Mouse (Mus musculus) forebrain, embryonic 14.5 days (tissue): ENCODE results near the gene Pxylp1. TPM values are rescaled to one million over a fixed set of nuclear protein-coding genes. Genes with fewer than 3 reads are reported as not detected.

Experiments used
- ATAC-seq: fragments of 200-750 bp; cut with Nextera tagmentation; 2 replicates; pipeline ENCODE4 v1.8.0; 2017; ENCODE audit warnings: mild to moderate bottlenecking, moderate library complexity
- DNase-seq: peaks from one replicate; pipeline ENCODE4 v3.0.0-alpha.2; 2015; ENCODE audit warnings: low spot score
- H3K27ac ChIP-seq: fragments of 300-500 bp; sonication (generic); 2 replicates; pipeline ENCODE4 v1.5.1; 2014; ENCODE audit warnings: low read depth, mild to moderate bottlenecking, control low read depth, low read length, moderate library complexity
- H3K27me3 ChIP-seq: fragments of 300-500 bp; sonication (generic); replicated peaks from 2 replicates; pipeline ENCODE4 v1.6.1; 2014; ENCODE audit warnings: low read length, control low read depth, mixed read lengths; ENCODE audit not compliant: control insufficient read depth, insufficient read depth
- H3K36me3 ChIP-seq: fragments of 300-500 bp; sonication (generic); 2 replicates; pipeline ENCODE4 v1.6.1; 2014; ENCODE audit warnings: low read length, control low read depth; ENCODE audit not compliant: control insufficient read depth, insufficient read depth
- H3K4me1 ChIP-seq: fragments of 300-500 bp; sonication (generic); 2 replicates; pipeline ENCODE4 v1.6.1; 2014; ENCODE audit warnings: antibody characterized with exemption, low read length, control low read depth; ENCODE audit not compliant: control insufficient read depth, insufficient read depth
- H3K4me2 ChIP-seq: fragments of 300-500 bp; sonication (generic); 2 replicates; pipeline ENCODE4 v1.6.1; 2014; ENCODE audit warnings: mild to moderate bottlenecking, control low read depth, low read length
- H3K4me3 ChIP-seq: fragments of 300-500 bp; sonication (generic); 2 replicates; pipeline ENCODE4 v1.5.1; 2014; ENCODE audit warnings: low read depth, low read length, control low read depth
- H3K9ac ChIP-seq: fragments of 300-500 bp; sonication (generic); 2 replicates; pipeline ENCODE4 v1.6.1; 2014; ENCODE audit warnings: mild to moderate bottlenecking, low read length, control low read depth, moderate library complexity
- H3K9me3 ChIP-seq: fragments of 300-500 bp; sonication (generic); replicated peaks from 2 replicates; pipeline ENCODE4 v1.6.1; 2016; ENCODE audit warnings: low read length, control low read depth, mixed read lengths; ENCODE audit not compliant: control insufficient read depth
- WGBS: fragments of 180-500 bp; shearing (Covaris S2); extraction: QIAGEN DNeasy Blood & Tissue Kit; methylation state at CpG from one replicate; pipeline ENCODE4 v1.1.7; 2014; 5-methylcytosine and 5-hydroxymethylcytosine counted together
- polyA plus RNA-seq: library from polyadenylated mRNA; unstranded; fragments of >200 nt; fragmentation: Nextera tagmentation; extraction: Ambion mirVana; gene quantifications from 2 replicates; pipeline ENCODE4 v1.2.1, GENCODE M21; 2014

Gene Pxylp1
- polyA plus RNA-seq, 1 experiment from 2014 or later, result 45.4 TPM

DNA sequence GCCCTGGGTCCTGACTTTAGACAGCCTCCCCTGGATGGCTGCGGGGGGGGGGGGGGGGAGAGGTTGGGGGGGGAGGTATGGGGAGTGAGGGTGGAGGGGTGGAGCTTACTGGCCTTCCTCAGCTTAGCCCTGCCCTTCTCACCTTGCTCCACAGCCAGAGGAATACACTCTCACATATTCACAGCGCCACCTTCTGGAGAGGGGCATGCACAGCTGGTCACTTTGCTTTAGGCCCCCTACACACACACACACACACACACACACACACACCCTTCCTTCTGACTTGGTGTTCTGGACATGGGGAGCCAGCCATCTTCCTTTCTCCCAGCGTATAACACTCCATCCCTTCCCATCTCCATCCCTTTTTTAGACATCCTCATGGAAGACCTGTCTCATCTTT, 62.8 kb downstream of the Pxylp1 start:
- H3K4me3 ChIP-seq, result no peak overlapping the region
- no peak overlapping the region for H3K27ac ChIP-seq
- 88% methylated on average over 3 of the region's 3 CpGs for WGBS
- no peaks in the 10 kb centered on the region for H3K9me3 ChIP-seq
- peaks cover 6% of the 10 kb centered on the region; the same call in 1 of the 2 replicates for H3K4me1 ChIP-seq
- no peak for DNase-seq
- peaks cover 17% of the 10 kb centered on the region; the same call in 1 of the 2 replicates for H3K36me3 ChIP-seq
- no peaks in the 10 kb centered on the region for H3K27me3 ChIP-seq
- no peak overlapping the region for H3K4me2 ChIP-seq
- no peak for ATAC-seq
- no peak overlapping the region for H3K9ac ChIP-seq

DNA sequence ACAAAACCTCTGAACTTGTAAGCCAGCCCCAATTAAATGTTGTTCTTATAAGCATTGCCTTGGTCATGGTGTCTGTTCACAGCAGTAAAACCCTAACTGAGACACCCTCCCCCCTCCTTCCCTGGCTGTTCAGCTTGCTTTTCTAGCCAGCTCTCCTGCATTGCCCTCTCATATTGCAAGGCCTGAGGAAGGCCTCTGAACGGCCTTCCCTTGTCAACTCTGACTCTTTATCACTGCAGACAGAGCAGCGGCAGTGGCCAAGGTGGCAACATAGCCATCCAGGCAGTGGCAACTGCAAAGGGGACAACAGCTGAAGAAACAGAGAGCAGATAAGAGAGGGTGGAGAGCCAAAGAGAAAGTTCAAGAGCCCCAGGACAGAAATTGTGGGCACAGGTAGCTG, 64.4 kb downstream of the Pxylp1 start:
- Histone ChIP-seq H3K4me2 (no peak overlapping the region), H3K27me3 (no peaks in the 10 kb centered on the region), H3K9me3 (no peaks in the 10 kb centered on the region), H3K27ac (no peak overlapping the region), H3K9ac (no peak overlapping the region), H3K4me1 (peaks cover 6% of the 10 kb centered on the region; the same call in 1 of the 2 replicates), H3K4me3 (no peak overlapping the region), H3K36me3 (peaks cover 21% of the 10 kb centered on the region; the same call in 1 of the 2 replicates)
- DNase-seq (no peak), ATAC-seq (no peak)
- WGBS, result 76% methylated on average over 2 of the region's 2 CpGs

DNA sequence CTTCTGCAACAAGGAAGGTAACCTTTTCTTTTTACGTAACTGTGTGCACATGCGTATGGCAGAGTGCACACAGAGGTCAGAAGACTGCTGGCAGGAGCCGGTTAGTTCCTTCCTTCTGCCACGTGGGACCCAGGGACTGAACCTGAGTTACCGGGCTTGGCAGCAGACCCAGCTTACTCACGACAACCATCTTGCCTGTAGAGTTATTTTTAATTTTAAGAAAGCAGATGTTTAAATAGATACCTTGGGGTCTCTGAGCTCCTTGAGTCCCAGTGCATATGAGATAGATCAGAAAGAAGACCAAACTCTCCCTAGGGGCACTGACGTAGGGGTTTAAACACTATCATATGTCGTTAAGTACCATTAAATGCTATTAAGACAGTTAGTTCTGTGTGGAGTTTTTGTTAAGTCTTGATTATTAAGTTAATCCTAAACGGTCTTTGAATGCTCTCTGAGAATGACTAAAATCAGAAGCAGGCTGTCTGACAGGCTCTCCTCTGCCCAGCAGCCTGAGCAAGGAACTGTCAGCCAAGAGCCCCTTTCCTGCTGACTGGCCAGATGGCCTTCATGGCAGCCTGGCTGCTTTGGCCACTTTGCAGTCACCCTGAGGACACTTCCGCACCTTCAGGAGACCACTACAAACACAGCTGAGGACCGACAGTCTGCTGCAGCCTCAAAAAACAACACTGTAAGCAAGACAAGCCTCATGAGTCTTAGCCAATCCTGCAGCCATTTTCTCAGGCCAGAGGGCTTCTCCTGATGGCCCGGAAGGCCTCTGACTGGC, 65.3 kb downstream of the Pxylp1 start:
- no peak overlapping the region for H3K4me2 ChIP-seq

DNA sequence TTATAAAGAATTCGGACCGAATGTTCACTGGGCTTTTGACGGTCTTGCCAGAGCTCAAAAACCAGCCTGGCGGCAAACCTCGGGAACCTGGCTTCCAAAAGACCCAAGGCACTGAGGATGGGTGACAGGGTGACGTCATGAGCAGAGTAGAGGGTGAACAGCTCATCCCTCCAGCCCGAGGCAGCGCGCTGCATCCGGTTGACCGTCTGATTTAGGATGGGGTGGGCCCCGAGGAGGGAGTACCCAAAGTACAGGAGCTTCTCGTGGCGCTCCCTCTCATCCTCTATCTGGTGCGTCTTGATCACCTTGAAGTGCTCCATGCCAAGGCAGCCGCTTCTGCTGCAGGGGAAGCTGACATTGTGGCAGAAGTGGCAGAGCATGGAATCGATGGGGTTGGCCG, 67.6 kb downstream of the Pxylp1 start:
- no peak overlapping the region for H3K27ac ChIP-seq
- H3K36me3 ChIP-seq, result peaks cover 21% of the 10 kb centered on the region; the same call in 1 of the 2 replicates
- H3K9ac ChIP-seq, result no peak overlapping the region
- H3K9me3 ChIP-seq, result no peaks in the 10 kb centered on the region
- WGBS, result 96% methylated on average over 18 of the region's 18 CpGs
- H3K4me2 ChIP-seq, result no peak overlapping the region
- no peak overlapping the region for H3K4me3 ChIP-seq
- DNase-seq (no peak), ATAC-seq (no peak)
- no peaks in the 10 kb centered on the region for H3K4me1 ChIP-seq
- H3K27me3 ChIP-seq, result no peaks in the 10 kb centered on the region

More for the DNA sequence above, 65.3 kb downstream of the Pxylp1 start:
- WGBS, result 78% methylated on average over 12 of the region's 12 CpGs
- ATAC-seq (no peak), DNase-seq (no peak)
- H3K9ac ChIP-seq, result no peak overlapping the region
- no peaks in the 10 kb centered on the region for H3K9me3 ChIP-seq
- no peak overlapping the region for H3K4me3 ChIP-seq
- H3K4me1 ChIP-seq, result peaks cover 6% of the 10 kb centered on the region; the same call in 1 of the 2 replicates
- H3K27me3 ChIP-seq, result no peaks in the 10 kb centered on the region
- peaks cover 21% of the 10 kb centered on the region; the same call in 1 of the 2 replicates for H3K36me3 ChIP-seq
- no peak overlapping the region for H3K27ac ChIP-seq

DNA sequence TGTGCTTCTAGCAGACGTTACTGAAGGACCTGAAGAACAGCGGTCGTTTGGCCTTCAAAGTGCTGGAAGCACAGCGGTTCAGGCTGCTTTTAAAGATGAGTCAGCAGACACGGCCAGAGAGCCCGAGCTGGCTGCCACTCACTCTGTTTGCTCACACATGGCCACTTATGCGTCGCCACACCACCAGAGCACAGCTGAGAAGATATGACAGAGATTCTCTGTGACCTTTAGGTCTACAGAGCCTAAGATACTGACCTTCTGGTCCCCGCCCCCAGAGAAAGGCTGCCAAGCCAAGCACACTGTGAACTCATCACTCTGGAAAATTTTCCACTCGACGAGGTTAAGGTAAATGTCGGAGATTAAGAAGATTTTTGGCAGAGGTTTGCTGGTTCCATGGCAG, 68.4 kb downstream of the Pxylp1 start:
- DNase-seq (no peak), ATAC-seq (no peak)
- H3K4me2 ChIP-seq, result no peak overlapping the region
- H3K27ac ChIP-seq, result no peak overlapping the region
- H3K27me3 ChIP-seq, result no peaks in the 10 kb centered on the region
- H3K4me3 ChIP-seq, result no peak overlapping the region
- no peak overlapping the region for H3K9ac ChIP-seq
- H3K9me3 ChIP-seq, result no peaks in the 10 kb centered on the region
- 85% methylated on average over 12 of the region's 12 CpGs for WGBS
- H3K4me1 ChIP-seq, result no peaks in the 10 kb centered on the region
- H3K36me3 ChIP-seq, result peaks cover 21% of the 10 kb centered on the region; the same call in 1 of the 2 replicates

DNA sequence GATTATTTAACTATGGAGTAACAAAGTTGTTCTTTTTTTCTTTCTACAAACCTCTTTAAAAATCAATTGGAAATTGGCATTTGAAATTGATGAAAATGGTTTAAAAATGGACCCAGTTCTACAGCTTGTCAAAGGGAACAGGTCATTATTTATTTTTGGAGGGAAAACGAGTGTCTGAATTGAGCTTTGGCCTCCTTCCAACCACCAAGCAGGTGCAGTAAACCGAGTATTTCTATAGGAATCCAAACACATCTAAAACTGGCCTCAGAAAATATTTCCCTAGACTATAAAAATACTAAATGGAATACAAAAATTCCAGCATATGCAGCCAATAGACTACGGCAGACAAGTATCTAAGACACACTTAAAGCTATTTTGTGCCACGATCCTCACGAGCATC, 68.9 kb downstream of the Pxylp1 start:
- no peak overlapping the region for H3K9ac ChIP-seq
- no peak overlapping the region for H3K27ac ChIP-seq
- no peak for DNase-seq
- no peaks in the 10 kb centered on the region for H3K27me3 ChIP-seq
- H3K4me3 ChIP-seq, result no peak overlapping the region
- WGBS, result 59% methylated on average over 5 of the region's 5 CpGs
- peaks cover 18% of the 10 kb centered on the region; the same call in 1 of the 2 replicates for H3K36me3 ChIP-seq
- no peak for ATAC-seq
- no peak overlapping the region for H3K4me2 ChIP-seq
- no peaks in the 10 kb centered on the region for H3K9me3 ChIP-seq
- H3K4me1 ChIP-seq, result no peaks in the 10 kb centered on the region

DNA sequence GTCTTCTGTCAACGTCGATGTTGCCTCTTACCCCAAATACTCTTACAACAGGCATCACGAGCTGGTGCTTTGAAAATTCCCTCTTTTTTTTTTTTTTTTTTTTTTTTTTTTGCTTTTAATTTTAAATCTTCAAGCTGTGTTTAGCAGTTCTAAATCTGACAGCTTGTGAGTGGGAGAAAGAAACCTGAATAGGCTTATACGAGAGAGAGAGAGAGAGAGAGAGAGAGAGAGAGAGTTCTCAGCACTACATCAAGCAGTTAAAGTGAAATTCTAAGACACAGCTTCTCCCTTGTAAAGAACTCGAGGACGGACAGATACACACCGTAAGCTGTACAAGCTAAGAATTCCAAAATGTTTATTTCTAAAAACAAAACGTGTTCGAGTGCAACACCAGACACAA, 69.5 kb downstream of the Pxylp1 start:
- WGBS, result 76% methylated on average over 9 of the region's 9 CpGs

DNA sequence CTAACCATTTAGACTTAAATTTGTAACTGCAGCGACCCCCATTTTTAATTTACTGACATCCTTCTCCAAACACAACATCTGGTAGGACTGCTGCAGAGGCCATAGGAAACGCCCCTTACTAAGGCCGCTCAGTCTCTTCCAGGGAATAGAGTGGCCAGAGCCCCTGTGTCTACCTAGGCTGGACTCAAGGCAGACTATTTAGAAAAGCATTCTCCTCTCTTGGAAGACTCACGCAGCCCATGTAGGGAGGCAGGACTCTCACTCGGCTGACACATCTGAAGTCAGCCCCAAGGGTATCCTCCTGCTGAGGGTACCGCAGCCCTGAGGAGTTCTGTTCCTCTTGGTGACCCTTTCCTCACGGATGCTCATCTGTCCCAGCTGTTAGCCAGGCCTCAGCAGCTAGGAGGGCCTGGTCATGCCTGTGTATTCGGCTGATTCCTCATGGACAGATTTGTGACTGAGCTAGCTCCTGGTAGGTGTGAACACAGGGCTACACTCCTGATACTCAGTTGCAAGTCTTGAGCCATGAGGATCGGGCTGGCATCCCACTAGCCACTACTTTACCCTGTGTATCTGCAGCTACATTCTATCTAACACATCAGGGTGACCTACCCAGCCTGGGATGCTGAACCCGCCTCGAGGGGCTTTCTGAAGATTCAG, 73.5 kb downstream of the Pxylp1 start:
- DNase-seq, result no peak
- H3K9ac ChIP-seq, result no peak overlapping the region

More for the DNA sequence above, 69.5 kb downstream of the Pxylp1 start:
- no peak overlapping the region for H3K27ac ChIP-seq
- no peak overlapping the region for H3K4me2 ChIP-seq
- DNase-seq (no peak), ATAC-seq (no peak)
- no peaks in the 10 kb centered on the region for H3K9me3 ChIP-seq
- peaks cover 12% of the 10 kb centered on the region; the same call in 1 of the 2 replicates for H3K36me3 ChIP-seq
- H3K27me3 ChIP-seq, result no peaks in the 10 kb centered on the region
- H3K9ac ChIP-seq, result no peak overlapping the region
- H3K4me3 ChIP-seq, result no peak overlapping the region
- no peaks in the 10 kb centered on the region for H3K4me1 ChIP-seq

More for the DNA sequence above, 73.5 kb downstream of the Pxylp1 start:
- peak; percentile 57; the same call in 1 of the 2 replicates for ATAC-seq
- 69% methylated on average over 11 of the region's 11 CpGs for WGBS
- H3K9me3 ChIP-seq, result no peaks in the 10 kb centered on the region
- H3K4me1 ChIP-seq, result no peaks in the 10 kb centered on the region
- H3K27me3 ChIP-seq, result no peaks in the 10 kb centered on the region
- H3K4me2 ChIP-seq, result no peak overlapping the region
- no peak overlapping the region for H3K4me3 ChIP-seq
- H3K36me3 ChIP-seq, result no peaks in the 10 kb centered on the region
- H3K27ac ChIP-seq, result no peak overlapping the region
